Comparison of ENCODE assay signal across 12 mouse cellular contexts in the genomic region with DNA sequence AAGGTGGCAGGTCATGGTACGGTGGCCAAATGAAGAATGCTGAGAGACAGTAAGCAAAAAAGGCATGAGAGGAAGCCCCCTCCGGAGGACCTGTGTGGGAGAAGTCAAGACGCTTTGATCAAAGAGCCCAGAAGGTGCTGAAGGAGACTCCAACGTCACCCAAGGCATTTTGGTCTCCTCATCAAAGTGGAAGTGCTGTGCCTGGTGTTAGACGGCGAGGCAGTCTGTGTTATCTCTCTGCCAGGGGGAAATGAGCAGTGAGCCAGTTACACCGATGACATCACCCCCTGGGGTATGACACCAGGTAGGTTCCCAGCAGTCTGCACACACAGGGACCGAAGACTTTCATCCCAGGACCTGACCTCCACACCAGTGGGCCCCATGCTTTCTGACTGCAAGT. TPM values are rescaled to one million over a fixed set of nuclear protein-coding genes. Genes with fewer than 3 reads are reported as not detected.
DNase-seq lines count a peak whose midpoint lies in the region; ATAC-seq and TF ChIP-seq lines count a peak whose summit lies in the region.
"Had no signal": no experiment of that assay in that cellular context is flagged by ENCODE, and none has a peak within 500 bp of the region (broad histone marks: within the 10 kb centered on the region; RNA-seq: fewer than 3 reads in every experiment).

No protein-coding gene starts in this region.

- peak; percentile 25 for DNase-seq in heart, postnatal 0 days (ENCODE audit: low spot score)
- DNase-seq in heart, adult 2 months = no peak
- DNase-seq in MEL-GATA-1-ER (ENCODE audit: extremely low read depth, low read depth) = peak; percentile 46
- no peak for DNase-seq in neural tube, embryonic 10.5 days (ENCODE audit: extremely low spot score, low spot score)
- DNase-seq in limb, embryonic 10.5 days (ENCODE audit: low spot score) = no peak
- DNase-seq: right cerebral cortex, postnatal 4 days had no signal

- peaks cover 23% of the 10 kb centered on the region for H3K4me1 ChIP-seq in heart, postnatal 0 days (ENCODE audit: control insufficient read depth, insufficient read depth)
- H3K4me1 ChIP-seq in heart, adult 2 months (ENCODE audit: control insufficient read depth, insufficient read depth, low read length) = peaks cover 7% of the 10 kb centered on the region
- 0 out of 2 replicates have a peak, but pooled peaks cover 4% of the 10 kb centered on the region for H3K4me1 ChIP-seq in stomach, embryonic 15.5 days
- peaks cover 44% of the 10 kb centered on the region for H3K4me1 ChIP-seq in limb, embryonic 10.5 days

- H3K27me3 ChIP-seq in heart, postnatal 0 days (ENCODE audit: control insufficient read depth, insufficient read depth, low read length) = no peaks in the 10 kb centered on the region
- H3K27me3 ChIP-seq in heart, adult 2 months (ENCODE audit: control insufficient read depth, insufficient read depth, low read length) = no peaks in the 10 kb centered on the region
- H3K27me3 ChIP-seq in stomach, embryonic 15.5 days (replicated peaks) = no peaks in the 10 kb centered on the region
- H3K27me3 ChIP-seq in limb, embryonic 10.5 days (ENCODE audit: low read depth, poor library complexity, severe bottlenecking) = 0 out of 2 replicates have a peak, but pooled peaks cover 2% of the 10 kb centered on the region
- H3K27me3 ChIP-seq: limb, embryonic 13.5 days; neural tube, embryonic 13.5 days had no signal

- no peak for TF ChIP-seq CTCF in heart, postnatal 0 days (IDR thresholded peaks at IDR 0.05; ENCODE audit: low read depth)
- no peak for TF ChIP-seq CTCF in heart, adult 2 months (IDR thresholded peaks at IDR 0.05)

- H3K36me3 ChIP-seq in heart, postnatal 0 days (replicated peaks; ENCODE audit: control insufficient read depth, insufficient read depth, low read length) = no peaks in the 10 kb centered on the region
- H3K36me3 ChIP-seq in heart, adult 2 months (ENCODE audit: control insufficient read depth, insufficient read depth, low read length) = no peaks in the 10 kb centered on the region
- H3K36me3 ChIP-seq in stomach, embryonic 15.5 days = no peaks in the 10 kb centered on the region
- H3K36me3 ChIP-seq in limb, embryonic 10.5 days = no peaks in the 10 kb centered on the region
- H3K36me3 ChIP-seq: limb, embryonic 13.5 days; neural tube, embryonic 13.5 days had no signal

- intact Hi-C loops in heart, adult 2 months (cut with DNase I) = no loop called here

- peak; percentile 50; the same call in 1 of the 2 replicates for ATAC-seq in heart, postnatal 0 days (ENCODE audit: insufficient read depth, low read depth)
- ATAC-seq in hematopoietic stem cell, adult 5-6 weeks (replicated peaks in 1 of 2; ENCODE audit: insufficient read depth in 1 of 2, low FRiP score in 2 of 2, low TSS enrichment in 1 of 2, low read depth in 1 of 2, poor library complexity in 2 of 2, severe bottlenecking in 2 of 2) = peak; percentile 8 to 18; a peak in 2 of 4 replicates
- peak; percentile 19; the same call in 1 of the 2 replicates for ATAC-seq in stomach, embryonic 15.5 days (ENCODE audit: insufficient read depth, low FRiP score, low read depth)
- no peak for ATAC-seq in cerebellum, adult (ENCODE audit: insufficient number of reproducible peaks, low FRiP score, low TSS enrichment)

- no peak overlapping the region for H3K9ac ChIP-seq in heart, postnatal 0 days (replicated peaks; ENCODE audit: low read depth, low read length)
- no peak overlapping the region for H3K9ac ChIP-seq in heart, adult 2 months (ENCODE audit: low read depth, low read length)
- no peak overlapping the region for H3K9ac ChIP-seq in stomach, embryonic 15.5 days
- H3K9ac ChIP-seq: limb, embryonic 13.5 days; neural tube, embryonic 13.5 days had no signal

- H3K4me2 ChIP-seq in heart, postnatal 0 days (ENCODE audit: low read depth, low read length) = no peak overlapping the region
- no peak overlapping the region for H3K4me2 ChIP-seq in stomach, embryonic 15.5 days
- H3K4me2 ChIP-seq: limb, embryonic 13.5 days; neural tube, embryonic 13.5 days had no signal

- TF ChIP-seq POLR2A in heart, adult 2 months (IDR thresholded peaks at IDR 0.05; ENCODE audit: insufficient read depth, low read depth, low read length) = no peak

- WGBS in heart, postnatal 0 days = 15% methylated on average over 8 of the region's 8 CpGs
- 39% methylated on average over 8 of the region's 8 CpGs for WGBS in heart, adult 2 months
- 44% methylated on average over 8 of the region's 8 CpGs for WGBS in stomach, embryonic 15.5 days
- 19% methylated on average over 8 of the region's 8 CpGs for WGBS in limb, embryonic 10.5 days

- no peaks in the 10 kb centered on the region for H3K9me3 ChIP-seq in heart, postnatal 0 days (replicated peaks; ENCODE audit: control insufficient read depth, low read length)
- no peaks in the 10 kb centered on the region for H3K9me3 ChIP-seq in stomach, embryonic 15.5 days
- H3K9me3 ChIP-seq in limb, embryonic 10.5 days (replicated peaks) = no peaks in the 10 kb centered on the region
- H3K9me3 ChIP-seq: limb, embryonic 13.5 days; neural tube, embryonic 13.5 days had no signal

- no peaks in the 10 kb centered on the region for H3K79me2 ChIP-seq in heart, adult 2 months (replicated peaks; ENCODE audit: control insufficient read depth, insufficient read depth, low read length)

- no peak for TF ChIP-seq EP300 in heart, postnatal 0 days (IDR thresholded peaks at IDR 0.05; ENCODE audit: low read depth)
- no peak for TF ChIP-seq EP300 in heart, adult 2 months (IDR thresholded peaks at IDR 0.05; ENCODE audit: insufficient read depth, low read depth, low read length)

- H3K27ac ChIP-seq in heart, postnatal 0 days (ENCODE audit: low read depth) = no peak overlapping the region
- no peak overlapping the region for H3K27ac ChIP-seq in heart, adult 2 months
- H3K27ac ChIP-seq in stomach, embryonic 15.5 days = no peak overlapping the region
- no peak overlapping the region for H3K27ac ChIP-seq in limb, embryonic 10.5 days
- H3K27ac ChIP-seq: limb, embryonic 13.5 days; macrophage; neural tube, embryonic 13.5 days had no signal

- no peak overlapping the region for H3K4me3 ChIP-seq in heart, postnatal 0 days (ENCODE audit: low read depth, low read length)
- H3K4me3 ChIP-seq in heart, adult 2 months = no peak overlapping the region
- no peak overlapping the region for H3K4me3 ChIP-seq in stomach, embryonic 15.5 days (replicated peaks)
- no peak overlapping the region for H3K4me3 ChIP-seq in limb, embryonic 10.5 days
- H3K4me3 ChIP-seq: limb, embryonic 13.5 days; neural tube, embryonic 13.5 days had no signal

RNA-seq across cellular contexts. Expression of gene Itpk1, which starts 52.3 kb away (rescaled TPM):
- total RNA-seq in heart, postnatal 0 days (2014; rRNA removed; ENCODE audit: low replicate concordance) = 6.5 and 9.4 TPM in 2 replicates
- 2.6 and 3.1 TPM in 2 replicates for polyA plus RNA-seq in heart, postnatal 0 days (2015; fragmentation: Nextera tagmentation; extraction: Ambion mirVana)
- 1 to 10 TPM; 7.9 to 9.5 TPM for total RNA-seq in heart, adult 2 months (2021)
- polyA plus RNA-seq in heart, adult 2 months (2012; rRNA removed) = 11.6 and 11.9 TPM in 2 replicates
- 19.1 and 20.7 TPM in 2 replicates for total RNA-seq in hematopoietic stem cell, adult 5-6 weeks (2017)
- polyA plus RNA-seq in stomach, embryonic 15.5 days (2015; fragmentation: Nextera tagmentation; extraction: Ambion mirVana) = 20.1 and 21.9 TPM in 2 replicates
- 9.7 and 11.0 TPM in 2 replicates for polyA plus RNA-seq in limb, embryonic 10.5 days (2016; fragmentation: Nextera tagmentation; extraction: Ambion mirVana)

Comparison
In these comparisons a context has a peak if more than half of its experiments do, and no peak if none do; other contexts are left out.
1. DNase-seq: peak in heart, postnatal 0 days (single experiment) and MEL-GATA-1-ER (single experiment); none in heart, adult 2 months (0 of 2), neural tube, embryonic 10.5 days (single experiment) and limb, embryonic 10.5 days (single experiment).